Mouse (Mus musculus) CH12.LX (cell line): Measurements from ENCODE around the gene Ldah. TPM values are rescaled to one million over a fixed set of nuclear protein-coding genes. Genes with fewer than 3 reads are reported as not detected.

ENCODE experiments used
- DNase-seq: peaks from one replicate; pipeline ENCODE4 v3.0.0-alpha.2; 2013; ENCODE audit errors: extremely low read depth
- H3K27ac ChIP-seq: 2 replicates; pipeline ENCODE4 v1.5.1; 2012; ENCODE audit warnings: low read depth, mild to moderate bottlenecking, control low read depth, moderate library complexity; ENCODE audit not compliant: insufficient read depth
- H3K27me3 ChIP-seq: replicated peaks from 2 replicates; pipeline ENCODE3; 2012; ENCODE audit warnings: inconsistent platforms
- H3K36me3 ChIP-seq, 2 experiments: replicated peaks in 1 of 2; 2 replicates each; pipeline versions ENCODE3 to v1.6.1; 2012; ENCODE audit warnings: inconsistent platforms in 1 of 2, low read length in 1 of 2, mild to moderate bottlenecking in 1 of 2, mixed read lengths in 1 of 2, moderate library complexity in 1 of 2; ENCODE audit not compliant: control insufficient read depth in 1 of 2, insufficient read depth in 1 of 2
- H3K4me1 ChIP-seq, 2 experiments: 2 replicates each; pipeline ENCODE4 v1.6.1; 2012; ENCODE audit warnings: inconsistent platforms in 1 of 2, moderate library complexity in 1 of 2; ENCODE audit not compliant: insufficient read depth in 2 of 2, control insufficient read depth in 1 of 2
- H3K4me2 ChIP-seq: 2 replicates; pipeline ENCODE4 v1.6.1; 2012; ENCODE audit warnings: low read depth, mild to moderate bottlenecking, control low read depth; ENCODE audit not compliant: poor library complexity, insufficient read depth, severe bottlenecking
- H3K4me3 ChIP-seq, 3 experiments: fragments of 150-350 bp in 1 of 3; sonication (generic) in 1 of 3; replicated peaks in 1 of 3; 2 replicates each; pipeline versions ENCODE3 to v1.5.1; 2011 to 2012; ENCODE audit warnings: low read depth in 2 of 3, low read length in 2 of 3, mild to moderate bottlenecking in 2 of 3, moderate library complexity in 2 of 3, control low read depth in 1 of 3, improper control_type of control experiment in 1 of 3, inconsistent platforms in 1 of 3, mixed read lengths in 1 of 3; ENCODE audit not compliant: poor library complexity in 1 of 3
- H3K79me2 ChIP-seq: replicated peaks from 2 replicates; pipeline ENCODE4 v1.6.1; 2012; ENCODE audit warnings: mild to moderate bottlenecking, moderate library complexity; ENCODE audit not compliant: control insufficient read depth, poor library complexity, insufficient read depth, severe bottlenecking; ENCODE audit errors: extremely low read depth
- H3K9ac ChIP-seq: 2 replicates; pipeline ENCODE4 v1.6.1; 2012; ENCODE audit warnings: low read depth, mild to moderate bottlenecking, control low read depth, moderate library complexity; ENCODE audit not compliant: insufficient read depth
- H3K9me3 ChIP-seq: replicated peaks from 2 replicates; pipeline ENCODE3; 2012; ENCODE audit warnings: low read length, inconsistent platforms, mixed read lengths
- CHD2 ChIP-seq: IDR thresholded peaks from 2 replicates; pipeline ENCODE4 v1.6.1; 2011; ENCODE audit warnings: low read length, improper control_type of control experiment
- CTCF ChIP-seq, 2 experiments: IDR thresholded peaks in 1 of 2; conservative IDR thresholded peaks in 1 of 2; 2 replicates each; pipeline ENCODE4 v1.5.1; 2011 to 2012; ENCODE audit warnings: low read depth in 2 of 2, low read length in 2 of 2, improper control_type of control experiment in 1 of 2, inconsistent platforms in 1 of 2, mild to moderate bottlenecking in 1 of 2, moderate library complexity in 1 of 2
- ELF1 ChIP-seq: IDR thresholded peaks from 2 replicates; pipeline ENCODE4 v1.6.1; 2014; ENCODE audit warnings: low read depth, mild to moderate bottlenecking, inconsistent platforms, low read length, improper control_type of control experiment
- HCFC1 ChIP-seq: IDR thresholded peaks from 2 replicates; pipeline ENCODE4 v1.6.1; 2012; ENCODE audit warnings: low read depth, mild to moderate bottlenecking, inconsistent platforms, low read length, improper control_type of control experiment
- IRF4 ChIP-seq: IDR thresholded peaks from 2 replicates; pipeline ENCODE4 v1.6.1; 2014; ENCODE audit warnings: low read depth, mild to moderate bottlenecking, inconsistent platforms, low read length, improper control_type of control experiment
- JUND ChIP-seq: conservative IDR thresholded peaks from 2 replicates; pipeline ENCODE4 v1.6.1; 2011; ENCODE audit warnings: low read depth, low read length, improper control_type of control experiment
- KAT2A ChIP-seq: IDR thresholded peaks from 2 replicates; pipeline ENCODE4 v1.6.1; 2012; ENCODE audit warnings: low read length, improper control_type of control experiment, inconsistent platforms; ENCODE audit not compliant: insufficient replicate concordance
- MAFK ChIP-seq: IDR thresholded peaks from 2 replicates; pipeline ENCODE4 v1.6.1; 2011; ENCODE audit warnings: low read length, improper control_type of control experiment; ENCODE audit not compliant: insufficient replicate concordance
- MEF2A ChIP-seq: IDR thresholded peaks from 2 replicates; pipeline ENCODE4 v1.6.1; 2014; ENCODE audit warnings: low read depth, mild to moderate bottlenecking, inconsistent platforms, low read length, improper control_type of control experiment, borderline replicate concordance
- MYC ChIP-seq: IDR thresholded peaks from 2 replicates; pipeline ENCODE4 v1.6.1; 2011; ENCODE audit warnings: low read depth, mild to moderate bottlenecking, improper control_type of control experiment, low read length
- NELFE ChIP-seq: IDR thresholded peaks from 2 replicates; pipeline ENCODE4 v1.6.1; 2011; ENCODE audit warnings: low read depth, low read length, improper control_type of control experiment
- POLR2A ChIP-seq: IDR thresholded peaks from 2 replicates; pipeline ENCODE4 v1.6.1; 2011; ENCODE audit warnings: low read depth, mild to moderate bottlenecking, improper control_type of control experiment, low read length
- SIN3A ChIP-seq: IDR thresholded peaks from 2 replicates; pipeline ENCODE4 v1.6.1; 2012; ENCODE audit warnings: low read length, improper control_type of control experiment, inconsistent platforms
- UBTF ChIP-seq: IDR thresholded peaks from 2 replicates; pipeline ENCODE4 v1.6.1; 2012; ENCODE audit warnings: low read depth, mild to moderate bottlenecking, inconsistent platforms, low read length, improper control_type of control experiment, moderate library complexity
- ZKSCAN1 ChIP-seq: IDR thresholded peaks from 2 replicates; pipeline ENCODE4 v1.6.1; 2012; ENCODE audit warnings: low read depth, inconsistent platforms, low read length, improper control_type of control experiment, borderline replicate concordance
- dilution Hi-C: fragments of 300-500 bp; cut with MboI; formaldehyde crosslinking; loops from 2 replicates; pipeline ENCODE4 v1.14.3; 2020; ENCODE audit warnings: low sequenced_read_pairs; ENCODE audit not compliant: extremely low pct_unique_long_range_greater_than_20kb, extremely low pct_ligation_motif_present
- in situ Hi-C: fragments of 300-500 bp; cut with MboI; formaldehyde crosslinking; loops from 3 replicates; pipeline ENCODE4 v1.14.3; 2019; ENCODE audit warnings: low sequenced_read_pairs, low pct_ligation_motif_present, low pct_unique_long_range_greater_than_20kb, mixed read lengths
- polyA plus RNA-seq: library from polyadenylated mRNA; unstranded; fragments of >175 nt; gene quantifications from 2 replicates; pipeline ENCODE4 v1.2.1, GENCODE M21; 2012; ENCODE audit warnings: low read depth; ENCODE audit not compliant: insufficient read length
- total RNA-seq, 2 experiments: library from RNA; depleted of rRNA; stranded (reverse); fragments of 300-350 nt in 1 of 2; fragments of >200 nt in 1 of 2; gene quantifications; 2 replicates each; pipeline ENCODE4 v1.2.3; 2012 to 2014

Ldah gene
- total and polyA plus RNA-seq, 3 experiments: 18.2 to 41.5 (median 34.5) TPM

- Histone ChIP-seq H3K9me3 (no peaks in the 10 kb centered on the region), H3K79me2 (no peaks in the 10 kb centered on the region), H3K36me3 (peaks cover 12 to 56% of the 10 kb centered on the region in 2 experiments), H3K27ac (no peak overlapping the region), H3K27me3 (no peaks in the 10 kb centered on the region), H3K4me1 (0 out of 4 replicates have a peak, but pooled peaks cover 0 to 3% of the 10 kb centered on the region in 2 experiments), H3K4me3 (no peak overlapping the region), H3K4me2 (no peak overlapping the region), H3K9ac (no peak overlapping the region)
- in situ Hi-C loops (no loop called here), dilution Hi-C loops (no loop called here)
- TF ChIP-seq MEF2A: no peak
- TF ChIP-seq ZKSCAN1: no peak
- no peak for TF ChIP-seq MYC
- no peak for TF ChIP-seq KAT2A
- TF ChIP-seq HCFC1: no peak
- TF ChIP-seq IRF4: no peak
- TF ChIP-seq NELFE: no peak
- no peak for TF ChIP-seq CHD2
- TF ChIP-seq JUND: no peak
- no peak for TF ChIP-seq CTCF (conservative IDR thresholded peaks at IDR 0.05 in 1 of 2, IDR thresholded peaks at IDR 0.05 in 1 of 2; ENCODE audit: low read depth in 2 of 2, low read length in 2 of 2)
- TF ChIP-seq UBTF: no peak
- no peak for DNase-seq
Observed at GRCm38 (mm10) chr12:8273471-8274171, 65.7 kb downstream of the Ldah start.

- DNase-seq: no peak
- dilution Hi-C loops (no loop called here), in situ Hi-C loops (no loop called here)
- H3K4me3 ChIP-seq: no peak overlapping the region
- no peak overlapping the region for H3K4me2 ChIP-seq
- no peaks in the 10 kb centered on the region for H3K9me3 ChIP-seq
- no peak overlapping the region for H3K27ac ChIP-seq
- no peak overlapping the region for H3K9ac ChIP-seq
- H3K79me2 ChIP-seq: no peaks in the 10 kb centered on the region
- H3K27me3 ChIP-seq: no peaks in the 10 kb centered on the region
- 0 out of 4 replicates have a peak, but pooled peaks cover 0 to 3% of the 10 kb centered on the region in 2 experiments for H3K4me1 ChIP-seq
- H3K36me3 ChIP-seq: peaks cover 16 to 61% of the 10 kb centered on the region in 2 experiments
- TF ChIP-seq ELF1 (no peak), MAFK (no peak), HCFC1 (no peak), UBTF (no peak), SIN3A (no peak), POLR2A (no peak)
Observed at GRCm38 (mm10) chr12:8275424-8275823, 67.5 kb downstream of the Ldah start.
